ENCODE assay signal across 10 mouse cellular contexts in genomic region chr3:138506749-138507148, GRCm38 (mm10). TPM values are rescaled to one million over a fixed set of nuclear protein-coding genes. Genes with fewer than 3 reads are reported as not detected.
DNase-seq lines count a peak whose midpoint lies in the region; ATAC-seq and TF ChIP-seq lines count a peak whose summit lies in the region.
"Had no signal": no experiment of that assay in that cellular context is flagged by ENCODE, and none has a peak within 500 bp of the region (broad histone marks: within the 10 kb centered on the region; RNA-seq: fewer than 3 reads in every experiment).

No protein-coding gene starts in this region.

- TF ChIP-seq POLR2A in brain, embryonic 14.5 days (IDR thresholded peaks at IDR 0.05; ENCODE audit: borderline replicate concordance, extremely low read depth, insufficient read depth, insufficient read length, poor library complexity, severe bottlenecking): no peak

- intact Hi-C loops in left cerebral cortex, adult 2 months (cut with DNase I): loop anchor here (5.0 kb wide), 1 partner anchor 401 kb away; no protein-coding TSS in a partner anchor

- H3K4me1 ChIP-seq in kidney, postnatal 0 days (replicated peaks; ENCODE audit: insufficient read depth, low read length): no peaks in the 10 kb centered on the region
- H3K4me1 ChIP-seq: neural tube, embryonic 12.5 days had no signal

- TF ChIP-seq CTCF in left cerebral cortex, adult 2 months (IDR thresholded peaks at IDR 0.05): peak; percentile 66
- TF ChIP-seq CTCF in brain, embryonic 14.5 days (IDR thresholded peaks at IDR 0.05; ENCODE audit: borderline replicate concordance, extremely low read depth, insufficient read depth, insufficient read length): peak; percentile 41; the same call in 1 of the 2 replicates
- peak; percentile 73 for TF ChIP-seq CTCF in kidney, postnatal 0 days (IDR thresholded peaks at IDR 0.05; ENCODE audit: low read depth)

- no peak overlapping the region for H3K4me2 ChIP-seq in kidney, postnatal 0 days (ENCODE audit: low read length)
- H3K4me2 ChIP-seq: neural tube, embryonic 12.5 days had no signal

- ATAC-seq in kidney, postnatal 0 days (replicated peaks; ENCODE audit: low FRiP score, low read depth): no peak; the same call in 1 of the 2 replicates

- H3K9ac ChIP-seq in kidney, postnatal 0 days (ENCODE audit: low read depth, low read length): no peak overlapping the region
- H3K9ac ChIP-seq: neural tube, embryonic 12.5 days had no signal

- H3K27me3 ChIP-seq in kidney, postnatal 0 days (ENCODE audit: insufficient read depth, low read length): no peaks in the 10 kb centered on the region
- H3K27me3 ChIP-seq: neural tube, embryonic 12.5 days had no signal

- no peak overlapping the region for H3K27ac ChIP-seq in left cerebral cortex, adult 2 months
- H3K27ac ChIP-seq in kidney, postnatal 0 days: no peak overlapping the region
- H3K27ac ChIP-seq: neural tube, embryonic 12.5 days had no signal

- no peak overlapping the region for H3K4me3 ChIP-seq in left cerebral cortex, adult 2 months
- H3K4me3 ChIP-seq in kidney, postnatal 0 days (replicated peaks; ENCODE audit: low read depth, low read length): no peak overlapping the region
- H3K4me3 ChIP-seq: erythroblast, embryonic 14.5 days; neural tube, embryonic 12.5 days had no signal

- H3K9me3 ChIP-seq in kidney, postnatal 0 days (replicated peaks; ENCODE audit: low read length): no peaks in the 10 kb centered on the region
- H3K9me3 ChIP-seq: neural tube, embryonic 12.5 days had no signal

- WGBS in kidney, postnatal 0 days: 57% methylated on average over 6 of the region's 6 CpGs

- DNase-seq in embryo, embryonic 10 days (ENCODE audit: low spot score): peak; percentile 65
- DNase-seq in embryo, embryonic 9.5 days (ENCODE audit: extremely low spot score): no peak
- DNase-seq in left cerebral cortex, adult 2 months (ENCODE audit: extremely low spot score in 1 of 2, low spot score in 2 of 2): peak in 1 of 2 experiments; percentile 23
- DNase-seq in left cerebral cortex, adult 11 months (ENCODE audit: low spot score): no peak
- DNase-seq in brain, embryonic 14.5 days (ENCODE audit: low read depth): peak; percentile 72
- DNase-seq in kidney, postnatal 0 days (ENCODE audit: low spot score): peak; percentile 80
- DNase-seq in retina, postnatal 1 day: peak; percentile 63
- DNase-seq in spleen, postnatal 36 days (ENCODE audit: low spot score in 2 of 2): no peak

- no peaks in the 10 kb centered on the region for H3K36me3 ChIP-seq in kidney, postnatal 0 days (ENCODE audit: insufficient read depth, low read length)
- H3K36me3 ChIP-seq: neural tube, embryonic 12.5 days had no signal

RNA-seq across cellular contexts. Expression of gene Metap1, which starts 17.4 kb away (rescaled TPM):
- total RNA-seq in left cerebral cortex, adult 2 months (2021): 10 to 100 TPM; 40.7 to 44.3 TPM
- 53.3 and 54.5 TPM in 2 replicates for polyA plus RNA-seq in brain, embryonic 14.5 days (2012; rRNA removed)
- polyA plus RNA-seq in kidney, postnatal 0 days (2015; fragmentation: Nextera tagmentation; extraction: Ambion mirVana): 40.2 and 41.4 TPM in 2 replicates

RNA-seq across cellular contexts. Expression of gene Eif4e, which starts 19.2 kb away (rescaled TPM):
- total RNA-seq in left cerebral cortex, adult 2 months (2021): 100 to 1,000 TPM; 181 to 197 TPM
- 204 and 215 TPM in 2 replicates for polyA plus RNA-seq in brain, embryonic 14.5 days (2012; rRNA removed)
- polyA plus RNA-seq in kidney, postnatal 0 days (2015; fragmentation: Nextera tagmentation; extraction: Ambion mirVana): 240 and 259 TPM in 2 replicates

Comparison
In these comparisons a context has a peak if more than half of its experiments do, and no peak if none do; other contexts are left out.
1. DNase-seq: peak in embryo, embryonic 10 days (single experiment), brain, embryonic 14.5 days (single experiment), kidney, postnatal 0 days (single experiment) and retina, postnatal 1 day (single experiment); none in embryo, embryonic 9.5 days (single experiment), left cerebral cortex, adult 11 months (single experiment) and spleen, postnatal 36 days (0 of 2).
2. Peak in every context shown above with its lines, with median percentiles within 50 percentile points of each other: CTCF ChIP-seq.